Mouse (Mus musculus): ENCODE measurements at regions not wholly inside any gene's neighbourhood (a gene's known extent, or its start where the extent isn't known, plus 50 kb on each side); places are given as distances from the start of the nearest gene placed in this dataset.

DNA sequence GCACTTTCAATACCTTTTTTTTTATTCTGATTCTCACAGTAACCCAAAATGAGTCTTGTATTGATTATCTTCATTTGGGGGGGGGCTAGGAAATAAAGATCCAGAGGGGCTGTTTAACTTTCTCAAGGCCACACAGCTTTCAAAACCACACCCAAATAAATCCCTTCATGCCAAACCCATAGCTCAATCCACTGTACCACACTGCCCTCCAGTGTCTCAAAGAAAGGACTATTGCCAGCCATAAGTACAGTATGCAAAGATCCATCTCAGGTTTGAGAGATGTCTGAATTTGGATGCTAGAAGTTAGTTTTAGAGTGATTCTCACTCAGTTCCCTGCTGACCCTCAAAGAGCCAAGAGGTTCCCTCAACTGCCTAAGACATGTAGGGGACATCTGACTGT, 120.1 kb upstream of the Gm26657 start:
- ATAC-seq (ENCODE audit: low TSS enrichment) = no peak

GRCm38 (mm10) chr4:56619054-56619453, 120.8 kb upstream of the Gm26657 start:
- no peak for ATAC-seq (ENCODE audit: low TSS enrichment)

DNA sequence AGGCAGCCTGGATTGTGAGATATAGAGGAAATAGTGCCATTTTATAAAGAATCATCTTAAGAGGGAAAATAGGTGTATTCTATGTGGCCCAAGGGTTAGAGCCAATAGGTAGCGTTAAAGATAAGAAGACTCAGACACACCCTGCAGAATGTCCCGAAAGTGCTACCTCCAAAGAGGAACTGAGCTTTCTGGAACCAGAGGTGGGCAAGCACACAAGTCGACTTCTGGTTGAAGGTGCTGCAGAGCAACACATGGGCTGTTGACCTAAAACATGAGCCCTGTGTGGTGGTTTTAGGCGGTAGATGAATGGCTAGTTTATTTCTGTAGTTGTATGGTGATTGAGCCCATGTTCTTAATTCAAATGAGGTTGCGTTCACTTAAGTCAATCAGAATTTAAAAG, 121.4 kb upstream of the Gm26657 start:
- no peak for ATAC-seq (ENCODE audit: low TSS enrichment)

GRCm38 (mm10) chr4:56617661-56618360, 122.1 kb upstream of the Gm26657 start:
- ATAC-seq (ENCODE audit: low TSS enrichment) = peak; percentile 41

DNA sequence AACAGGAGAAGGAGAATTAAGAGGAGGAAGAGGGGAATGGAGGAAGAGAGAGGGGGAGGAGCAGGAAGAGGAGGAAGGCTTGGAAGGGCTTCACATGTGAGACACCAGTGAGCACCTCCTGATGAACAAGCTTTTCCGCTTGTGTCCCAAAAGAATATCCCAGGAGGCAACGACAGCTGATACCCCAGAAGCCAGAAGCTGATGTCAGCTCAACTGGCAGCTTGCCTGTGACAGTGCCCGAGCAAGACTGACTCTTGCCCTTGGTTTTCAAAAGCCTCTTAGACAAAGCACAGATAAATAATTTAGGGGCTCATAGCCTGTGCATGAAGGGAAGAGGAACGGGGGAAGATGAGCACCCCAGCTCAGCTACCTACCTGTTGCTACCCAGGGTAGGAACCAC, 127.5 kb upstream of the Gm26657 start:
- no peak for ATAC-seq (ENCODE audit: low TSS enrichment)

DNA sequence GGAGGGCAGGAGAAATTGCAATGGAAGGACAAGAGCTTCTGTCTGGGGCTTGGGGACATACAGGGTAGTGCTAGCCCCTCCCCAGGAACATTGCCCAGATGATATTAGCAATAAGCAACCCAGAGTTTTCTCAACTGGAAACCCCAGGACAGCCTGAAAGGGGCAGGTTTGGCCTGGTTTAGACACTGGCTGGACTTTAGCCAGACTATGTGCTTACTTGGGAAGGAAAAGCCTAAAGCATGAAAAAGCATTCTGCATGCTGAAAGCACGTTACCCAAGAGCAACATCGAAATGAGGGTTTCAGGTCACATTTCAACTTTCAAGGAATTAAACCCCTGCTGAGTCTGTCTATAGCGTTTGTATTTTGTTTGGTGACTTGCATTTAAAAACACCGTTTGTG, 128.1 kb upstream of the Gm26657 start:
- ATAC-seq (ENCODE audit: low TSS enrichment) = no peak

GRCm38 (mm10) chr4:56610273-56610672, 129.6 kb upstream of the Gm26657 start:
- ATAC-seq (ENCODE audit: low TSS enrichment) = no peak

- no peak for ATAC-seq (ENCODE audit: low TSS enrichment)
Observed at GRCm38 (mm10) chr4:56608701-56609100, 131.2 kb upstream of the Gm26657 start.

DNA sequence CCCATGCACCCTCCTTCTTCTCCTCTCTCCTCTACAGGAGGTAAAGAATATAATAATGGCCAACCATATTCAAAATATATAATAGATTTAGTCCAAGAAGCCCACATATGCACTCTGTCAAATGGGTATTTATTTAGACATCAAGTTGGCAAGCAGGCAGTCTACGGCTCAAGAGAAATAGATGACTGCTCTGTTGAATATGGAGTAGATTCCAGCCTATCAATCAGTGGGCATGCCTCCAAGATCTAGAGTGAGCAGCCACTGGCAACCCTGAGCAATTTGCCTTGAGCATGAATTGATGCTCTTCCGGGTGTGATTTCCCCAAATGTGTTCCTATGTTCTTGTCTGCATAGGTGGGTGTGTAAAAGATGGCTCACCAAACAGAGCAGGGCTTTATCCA, 141.5 kb upstream of the Gm26657 start:
- ATAC-seq (ENCODE audit: low TSS enrichment) = peak; percentile 20; the same call in 1 of the 2 replicates

GRCm38 (mm10) chr4:56597931-56598330, 141.9 kb upstream of the Gm26657 start:
- no peak for ATAC-seq (ENCODE audit: low TSS enrichment)

DNA sequence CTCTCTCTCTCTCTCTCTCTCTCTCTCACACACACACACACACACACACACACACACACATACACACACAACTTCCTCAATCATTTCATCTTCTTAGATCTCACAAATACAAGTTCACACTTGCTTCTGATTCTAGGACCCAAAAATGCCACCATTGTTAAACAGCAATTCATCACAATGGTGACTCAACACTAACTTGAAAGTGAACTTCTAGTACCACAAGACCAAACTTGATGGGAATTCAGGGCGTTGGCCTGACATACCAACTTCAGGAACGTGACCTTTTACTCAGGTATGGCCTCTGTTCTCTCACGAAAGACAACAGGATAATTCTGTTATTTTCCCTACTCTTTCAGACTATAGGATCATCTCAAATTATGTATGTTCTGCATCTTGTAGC, 157.5 kb upstream of the Gm26657 start:
- no peak for ATAC-seq (ENCODE audit: low TSS enrichment)

DNA sequence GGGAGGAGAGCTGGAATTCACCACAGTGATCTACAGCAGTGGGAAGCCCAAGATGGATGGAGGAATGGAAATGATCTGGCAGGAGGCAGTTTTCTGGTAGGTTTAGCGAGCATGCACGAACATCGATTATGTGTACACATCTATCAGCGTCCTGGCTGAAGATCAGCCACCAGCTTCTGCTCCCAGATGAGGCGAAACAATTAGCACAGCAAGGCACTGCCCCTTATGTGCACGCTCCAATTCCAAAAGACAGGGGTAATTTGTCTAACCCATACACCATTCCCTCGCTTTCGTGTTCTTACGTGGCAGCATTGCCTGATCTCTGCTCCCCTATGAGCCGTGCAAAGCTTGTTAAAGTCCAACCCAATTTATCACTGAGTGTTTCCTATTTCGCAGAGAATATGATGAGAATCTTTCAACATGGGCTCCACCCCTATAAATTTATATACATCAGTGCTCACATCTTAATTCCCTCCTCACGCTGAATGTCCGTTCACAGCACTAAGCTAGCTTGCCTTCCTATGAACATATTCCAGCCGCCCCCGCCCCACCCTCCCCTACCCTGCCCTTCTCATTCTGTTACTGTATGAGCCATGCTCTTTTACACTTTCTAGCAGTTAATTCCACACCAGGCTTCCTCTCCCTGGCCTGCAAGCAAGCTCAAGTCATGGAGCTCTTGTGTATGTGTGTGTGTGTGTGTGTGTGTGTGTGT, 162.9 kb upstream of the Gm26657 start:
- ATAC-seq (ENCODE audit: low TSS enrichment) = no peak

GRCm38 (mm10) chr4:56552126-56552525, 187.7 kb upstream of the Gm26657 start:
- peak; percentile 50; the same call in 1 of the 2 replicates for ATAC-seq (ENCODE audit: low TSS enrichment)

DNA sequence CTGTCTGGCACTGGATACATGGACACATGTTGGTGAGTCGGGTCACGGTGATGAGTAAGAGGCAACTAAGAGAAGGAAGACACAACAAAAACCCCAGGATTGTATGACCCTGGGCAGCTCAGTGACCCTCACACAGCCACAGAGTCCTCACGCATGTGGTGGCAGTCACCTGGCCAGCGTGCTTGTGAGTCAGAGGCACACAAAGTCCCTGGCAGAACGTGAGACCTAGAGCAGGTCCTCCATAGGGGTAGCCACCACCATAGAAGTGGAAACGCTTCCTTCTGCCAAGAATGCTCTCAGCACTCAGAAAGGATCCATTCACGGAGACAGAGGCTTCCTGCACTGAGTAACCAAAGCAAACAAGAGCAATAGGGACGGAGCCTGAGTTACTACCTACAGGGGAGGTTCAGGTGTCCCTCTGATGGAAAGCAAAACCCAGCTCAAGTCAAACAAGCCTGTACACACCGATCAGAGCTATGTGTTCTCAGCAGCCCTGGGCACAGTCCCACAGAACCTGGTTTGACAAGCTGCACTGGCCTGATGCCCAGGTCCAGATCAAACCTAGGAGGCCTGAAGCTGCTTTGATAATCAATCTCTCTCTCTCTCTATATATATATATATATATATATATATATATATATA, 206.4 kb upstream of the Gm26657 start:
- ATAC-seq (ENCODE audit: low TSS enrichment) = no peak

GRCm38 (mm10) chr4:56532921-56533320, 206.9 kb upstream of the Gm26657 start:
- ATAC-seq (ENCODE audit: low TSS enrichment) = no peak

DNA sequence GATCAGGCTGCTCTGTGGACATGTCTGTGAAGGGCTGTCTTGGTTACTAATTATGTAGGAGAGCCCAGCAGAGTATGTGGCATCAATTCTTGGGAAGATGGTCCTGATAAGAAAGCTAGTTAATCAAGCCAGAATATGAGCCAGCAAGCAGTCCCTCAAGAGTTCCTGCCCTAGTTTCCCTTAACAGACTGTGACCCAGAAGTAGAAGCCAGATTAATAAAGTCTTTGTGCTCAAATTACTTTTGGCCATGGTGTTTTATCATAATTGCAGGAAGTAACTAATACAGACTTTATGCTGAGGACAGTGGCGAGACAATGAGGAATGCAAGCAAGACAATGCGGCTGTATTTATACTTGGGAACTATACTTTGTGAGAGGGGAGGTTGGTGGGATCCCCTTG, 211.3 kb upstream of the Gm26657 start:
- ATAC-seq (ENCODE audit: low TSS enrichment) = no peak

- ATAC-seq (ENCODE audit: low TSS enrichment) = peak; percentile 44; the same call in 1 of the 2 replicates
Observed at GRCm38 (mm10) chr4:56524430-56524985, 215.4 kb upstream of the Gm26657 start.

GRCm38 (mm10) chr4:56507770-56508169, 232.1 kb upstream of the Gm26657 start:
- no peak for ATAC-seq (ENCODE audit: low TSS enrichment)

DNA sequence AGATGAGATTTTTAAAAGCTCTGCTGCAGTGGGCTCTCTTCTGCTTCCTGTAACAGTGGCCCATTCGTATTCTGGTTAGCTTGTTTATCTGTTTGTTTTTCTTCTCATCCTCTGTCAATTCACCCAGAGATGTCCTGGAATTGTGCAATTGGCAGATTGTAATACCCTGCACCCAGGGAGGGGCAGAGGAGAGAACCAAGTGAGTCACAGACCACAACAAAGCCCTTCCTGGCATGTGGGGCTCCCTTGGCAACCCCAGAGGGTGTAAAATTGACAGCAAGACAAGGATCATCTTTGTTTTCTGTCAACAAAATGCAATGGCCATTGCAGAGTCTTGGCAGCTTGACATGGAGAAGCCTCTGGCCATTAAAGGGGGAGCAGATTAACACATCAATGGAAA, 233.1 kb upstream of the Gm26657 start:
- peak; percentile 38; the same call in 1 of the 2 replicates for ATAC-seq (ENCODE audit: low TSS enrichment)

GRCm38 (mm10) chr4:56506067-56506466, 233.8 kb upstream of the Gm26657 start:
- no peak for ATAC-seq (ENCODE audit: low TSS enrichment)

GRCm38 (mm10) chr4:56492537-56493221, 247.2 kb upstream of the Gm26657 start:
- peak; percentile 97 for ATAC-seq (ENCODE audit: low TSS enrichment)

GRCm38 (mm10) chr4:56489361-56489760, 250.5 kb upstream of the Gm26657 start:
- ATAC-seq (ENCODE audit: low TSS enrichment) = no peak
